Mouse (Mus musculus): ENCODE data around the gene Cacna1a. TPM values are rescaled to one million over a fixed set of nuclear protein-coding genes. Genes with fewer than 3 reads are reported as not detected.

Gene Cacna1a
- polyA plus RNA-seq, 1 experiment from 2014 or later = 4.5 TPM

DNA sequence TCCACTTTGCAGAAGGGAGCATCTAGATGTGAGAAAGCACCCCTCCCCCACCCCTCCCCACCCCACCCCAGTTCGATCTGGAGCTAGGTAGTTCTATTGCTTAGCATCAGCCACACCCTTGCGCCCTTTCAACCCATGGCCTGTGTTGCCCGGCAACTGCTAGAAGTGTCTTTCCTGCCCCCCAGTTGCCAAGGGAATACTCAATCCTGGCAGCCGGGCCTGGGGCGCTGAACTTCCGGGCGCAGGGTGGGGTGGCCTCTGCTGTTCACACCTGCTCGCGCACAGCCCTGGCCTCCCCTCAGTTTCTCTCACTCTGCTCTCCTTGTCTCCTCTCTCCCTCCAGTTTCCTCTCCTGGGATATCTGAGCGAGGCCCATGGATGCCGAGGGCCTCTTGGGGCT is 31.8 kb upstream of the Cacna1a start:
- H3K4me1 ChIP-seq (ENCODE audit: control insufficient read depth, insufficient read depth, low read length) = no peaks in the 10 kb centered on the region
- H3K27me3 ChIP-seq (replicated peaks; ENCODE audit: control insufficient read depth, insufficient read depth, low read length) = no peaks in the 10 kb centered on the region
- 67% methylated on average over 8 of the region's 11 CpGs for WGBS
- H3K9me3 ChIP-seq (ENCODE audit: control insufficient read depth, low read length) = no peaks in the 10 kb centered on the region
- H3K9ac ChIP-seq (ENCODE audit: low read depth, low read length) = no peak overlapping the region
- H3K27ac ChIP-seq (replicated peaks; ENCODE audit: low read depth, low read length) = no peak overlapping the region
- H3K4me2 ChIP-seq (ENCODE audit: low read depth, low read length) = no peak overlapping the region
- no peak overlapping the region for H3K4me3 ChIP-seq (ENCODE audit: low read depth, low read length)
- no peak for DNase-seq (ENCODE audit: low spot score)
- H3K36me3 ChIP-seq (ENCODE audit: control insufficient read depth, insufficient read depth, low read length) = no peaks in the 10 kb centered on the region
- no peak for ATAC-seq (ENCODE audit: low read depth)

DNA sequence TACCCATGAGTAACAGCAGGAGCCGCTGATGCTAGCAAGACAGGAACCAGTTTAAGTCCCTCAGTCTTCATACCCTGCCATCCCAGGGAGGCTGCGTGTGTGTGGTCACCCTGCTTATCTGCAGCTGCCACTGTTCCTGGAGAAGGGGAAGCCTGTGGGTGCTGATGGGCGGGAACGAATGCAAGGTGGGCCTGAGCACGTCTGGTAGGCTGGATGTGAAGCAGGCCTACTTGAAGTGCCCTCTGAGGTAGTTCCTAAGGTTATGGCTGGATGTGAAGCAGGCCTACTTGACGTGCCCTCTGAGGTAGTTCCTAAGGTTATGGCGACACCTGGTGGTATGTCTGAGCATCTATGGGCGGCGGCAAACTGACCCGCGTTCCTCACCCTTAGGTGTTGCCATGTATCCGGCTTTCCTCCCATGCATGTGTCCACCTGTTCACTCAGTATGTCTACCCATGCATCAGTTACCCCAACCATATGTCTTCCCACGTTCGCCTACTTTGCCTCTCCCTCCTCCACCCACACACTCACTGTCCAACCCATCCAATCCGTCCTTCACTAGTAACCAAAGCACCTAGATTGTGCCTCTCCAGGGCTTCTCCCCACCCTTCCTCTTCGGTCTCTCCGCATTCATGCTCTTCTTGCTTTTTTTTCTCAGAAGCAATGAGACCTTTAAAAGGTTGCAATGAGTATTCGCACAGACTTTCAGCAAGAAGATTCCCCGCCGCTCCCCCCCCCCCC is 30.4 kb upstream of the Cacna1a start:
- no peak overlapping the region for H3K4me3 ChIP-seq (ENCODE audit: low read depth, low read length)
- H3K9me3 ChIP-seq (ENCODE audit: control insufficient read depth, low read length) = no peaks in the 10 kb centered on the region
- DNase-seq (ENCODE audit: low spot score) (peak; percentile 84), ATAC-seq (ENCODE audit: low read depth) (peak; percentile 82)
- no peak overlapping the region for H3K27ac ChIP-seq (replicated peaks; ENCODE audit: low read depth, low read length)
- no peaks in the 10 kb centered on the region for H3K4me1 ChIP-seq (ENCODE audit: control insufficient read depth, insufficient read depth, low read length)
- 18% methylated on average over 19 of the region's 20 CpGs for WGBS
- H3K9ac ChIP-seq (ENCODE audit: low read depth, low read length) = no peak overlapping the region
- no peaks in the 10 kb centered on the region for H3K27me3 ChIP-seq (replicated peaks; ENCODE audit: control insufficient read depth, insufficient read depth, low read length)
- H3K36me3 ChIP-seq (ENCODE audit: control insufficient read depth, insufficient read depth, low read length) = no peaks in the 10 kb centered on the region
- H3K4me2 ChIP-seq (ENCODE audit: low read depth, low read length) = no peak overlapping the region

DNA sequence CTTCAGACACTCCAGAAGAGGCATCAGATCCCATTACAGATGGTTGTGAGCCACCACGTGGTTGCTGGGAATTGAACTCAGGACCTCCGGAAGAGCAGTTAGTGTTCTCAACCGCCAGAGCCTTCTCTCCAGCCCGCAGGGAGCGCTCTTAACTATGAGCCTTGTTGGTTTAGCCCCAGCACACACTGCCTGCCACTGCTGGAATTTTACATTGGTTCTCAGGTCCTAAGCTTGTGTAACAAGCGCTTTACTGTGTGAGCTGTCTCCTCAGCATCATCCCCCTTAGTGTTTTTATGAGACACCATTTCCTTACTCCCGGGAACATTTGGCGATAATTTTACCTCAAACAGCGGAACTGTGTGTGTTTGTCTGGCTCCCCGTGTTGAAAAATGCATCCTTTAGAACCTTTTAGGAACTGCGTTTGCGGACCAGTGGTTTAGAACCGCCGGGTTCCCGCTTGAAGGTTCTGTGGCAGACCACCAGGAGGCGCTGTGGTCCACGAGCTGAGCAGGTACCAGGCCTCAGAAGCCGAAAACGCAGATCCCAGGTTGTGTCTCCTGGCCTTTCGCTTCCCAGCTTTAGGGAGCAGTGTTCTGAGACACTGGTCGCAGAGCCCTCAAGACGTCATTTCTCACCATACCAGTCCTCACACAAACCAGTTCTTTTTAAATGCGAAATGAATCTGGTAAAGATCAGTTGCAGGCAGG is 24.7 kb upstream of the Cacna1a start:
- no peaks in the 10 kb centered on the region for H3K9me3 ChIP-seq (ENCODE audit: control insufficient read depth, low read length)
- H3K4me3 ChIP-seq (ENCODE audit: low read depth, low read length) = no peak overlapping the region
- no peaks in the 10 kb centered on the region for H3K27me3 ChIP-seq (replicated peaks; ENCODE audit: control insufficient read depth, insufficient read depth, low read length)
- no peak overlapping the region for H3K9ac ChIP-seq (ENCODE audit: low read depth, low read length)
- H3K27ac ChIP-seq (replicated peaks; ENCODE audit: low read depth, low read length) = no peak overlapping the region
- DNase-seq (ENCODE audit: low spot score) = peak; percentile 66
- 15% methylated on average over 23 of the region's 23 CpGs for WGBS
- no peak overlapping the region for H3K4me2 ChIP-seq (ENCODE audit: low read depth, low read length)
- no peaks in the 10 kb centered on the region for H3K36me3 ChIP-seq (ENCODE audit: control insufficient read depth, insufficient read depth, low read length)
- H3K4me1 ChIP-seq (ENCODE audit: control insufficient read depth, insufficient read depth, low read length) = no peaks in the 10 kb centered on the region
- ATAC-seq (ENCODE audit: low read depth) = 0 out of 2 replicates have a peak, but pooled peaks have one; percentile 50

DNA sequence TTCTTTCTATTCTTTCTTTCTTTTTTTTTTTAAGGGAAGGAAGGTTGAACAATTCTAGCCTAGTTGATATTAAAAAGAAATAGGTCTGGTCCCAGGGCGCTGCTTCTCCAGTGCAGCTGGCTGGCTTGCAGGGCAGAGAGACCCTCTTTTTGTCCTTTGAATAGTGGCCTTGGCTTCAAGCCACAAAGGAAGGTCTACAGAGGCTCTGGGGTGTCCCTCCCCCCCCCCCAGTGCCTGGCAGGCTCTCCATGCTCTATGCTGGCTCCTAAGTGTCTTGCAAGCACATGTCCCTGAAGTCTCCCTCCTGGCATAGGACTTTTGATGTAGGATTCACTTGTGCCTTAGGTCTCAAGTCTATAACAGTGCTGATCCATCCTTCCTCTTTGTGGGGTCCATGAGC is 23.0 kb upstream of the Cacna1a start:
- Histone ChIP-seq H3K4me2 (ENCODE audit: low read depth, low read length) (no peak overlapping the region), H3K36me3 (ENCODE audit: control insufficient read depth, insufficient read depth, low read length) (no peaks in the 10 kb centered on the region), H3K9ac (ENCODE audit: low read depth, low read length) (no peak overlapping the region), H3K27ac (replicated peaks; ENCODE audit: low read depth, low read length) (no peak overlapping the region), H3K4me3 (ENCODE audit: low read depth, low read length) (no peak overlapping the region), H3K4me1 (ENCODE audit: control insufficient read depth, insufficient read depth, low read length) (no peaks in the 10 kb centered on the region), H3K9me3 (ENCODE audit: control insufficient read depth, low read length) (no peaks in the 10 kb centered on the region), H3K27me3 (replicated peaks; ENCODE audit: control insufficient read depth, insufficient read depth, low read length) (no peaks in the 10 kb centered on the region)
- DNase-seq (ENCODE audit: low spot score) = no peak
- no peak for ATAC-seq (ENCODE audit: low read depth)
- WGBS = 89% methylated on average over 1 of the region's 1 CpGs

DNA sequence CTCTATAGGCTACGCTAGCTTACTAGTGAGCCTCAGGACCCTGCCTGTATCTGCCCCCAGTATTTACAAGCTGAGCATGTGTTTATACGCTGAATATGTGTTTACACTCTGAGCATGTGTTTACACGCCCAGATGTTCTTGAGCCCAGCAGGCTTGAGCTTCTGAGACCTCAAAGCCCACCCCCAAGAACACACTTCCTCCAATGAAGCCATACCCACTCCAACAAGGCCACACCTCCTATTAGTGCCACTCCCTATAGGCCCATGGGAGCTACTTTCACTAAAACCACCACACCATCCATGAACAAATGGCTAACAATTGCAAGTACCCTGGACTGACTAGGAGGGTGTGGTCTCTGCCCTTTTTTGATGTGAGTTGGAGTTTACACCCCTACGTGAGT is 17.3 kb upstream of the Cacna1a start:
- Histone ChIP-seq H3K9me3 (ENCODE audit: control insufficient read depth, low read length) (no peaks in the 10 kb centered on the region), H3K36me3 (ENCODE audit: control insufficient read depth, insufficient read depth, low read length) (no peaks in the 10 kb centered on the region), H3K9ac (ENCODE audit: low read depth, low read length) (no peak overlapping the region), H3K27ac (replicated peaks; ENCODE audit: low read depth, low read length) (no peak overlapping the region), H3K27me3 (replicated peaks; ENCODE audit: control insufficient read depth, insufficient read depth, low read length) (no peaks in the 10 kb centered on the region), H3K4me3 (ENCODE audit: low read depth, low read length) (no peak overlapping the region), H3K4me1 (ENCODE audit: control insufficient read depth, insufficient read depth, low read length) (no peaks in the 10 kb centered on the region), H3K4me2 (ENCODE audit: low read depth, low read length) (no peak overlapping the region)
- no peak for ATAC-seq (ENCODE audit: low read depth)
- DNase-seq (ENCODE audit: low spot score) = no peak
- 67% methylated on average over 4 of the region's 4 CpGs for WGBS

DNA sequence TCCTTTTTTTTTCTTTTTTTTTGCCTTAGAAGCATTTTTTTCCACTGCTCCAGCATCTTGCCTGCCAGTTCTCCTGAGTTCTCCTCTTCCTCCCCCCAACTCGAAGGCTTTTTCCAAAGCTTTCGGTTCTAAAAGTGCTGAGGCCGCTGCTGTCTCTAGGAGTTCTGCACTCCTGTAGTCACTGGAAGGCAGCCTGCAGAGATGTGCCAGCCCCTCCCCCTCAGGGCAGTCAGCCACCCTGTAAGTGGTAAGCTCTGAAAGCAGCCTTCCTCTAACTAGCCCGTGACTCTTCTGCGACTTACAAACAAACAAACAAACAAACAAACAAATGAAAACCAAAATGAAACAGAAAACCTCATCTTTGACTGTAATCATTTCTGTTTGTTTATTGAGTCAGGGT is 13.2 kb upstream of the Cacna1a start:
- no peak overlapping the region for H3K4me3 ChIP-seq (ENCODE audit: low read depth, low read length)
- H3K9me3 ChIP-seq (ENCODE audit: control insufficient read depth, low read length) = no peaks in the 10 kb centered on the region
- ATAC-seq (ENCODE audit: low read depth) = no peak
- H3K36me3 ChIP-seq (ENCODE audit: control insufficient read depth, insufficient read depth, low read length) = no peaks in the 10 kb centered on the region
- H3K4me1 ChIP-seq (ENCODE audit: control insufficient read depth, insufficient read depth, low read length) = no peaks in the 10 kb centered on the region
- no peak overlapping the region for H3K27ac ChIP-seq (replicated peaks; ENCODE audit: low read depth, low read length)
- H3K9ac ChIP-seq (ENCODE audit: low read depth, low read length) = no peak overlapping the region
- no peak overlapping the region for H3K4me2 ChIP-seq (ENCODE audit: low read depth, low read length)
- WGBS = 17% methylated on average over 5 of the region's 5 CpGs
- no peaks in the 10 kb centered on the region for H3K27me3 ChIP-seq (replicated peaks; ENCODE audit: control insufficient read depth, insufficient read depth, low read length)
- DNase-seq (ENCODE audit: low spot score) = no peak

DNA sequence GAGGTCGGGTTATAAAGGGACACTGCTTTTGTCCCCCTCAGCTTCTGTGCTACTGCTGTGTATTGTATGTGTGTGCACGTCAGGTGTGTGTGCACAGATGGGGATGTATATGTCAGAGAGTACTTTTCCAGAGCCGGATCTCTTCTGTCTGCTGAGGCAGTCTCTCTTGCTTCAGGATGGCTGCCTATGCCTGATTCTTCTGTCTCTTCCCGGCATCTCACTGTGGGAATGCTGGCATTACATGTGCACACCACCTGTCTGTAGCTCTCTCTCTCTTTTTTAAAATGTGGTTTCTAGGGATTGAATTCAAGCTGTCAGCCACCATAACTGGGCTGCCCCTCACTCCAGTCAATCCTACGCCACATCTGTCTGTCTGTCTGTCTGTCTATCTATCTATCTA is 12.4 kb upstream of the Cacna1a start:
- H3K4me1 ChIP-seq (ENCODE audit: control insufficient read depth, insufficient read depth, low read length) = no peaks in the 10 kb centered on the region
- H3K9ac ChIP-seq (ENCODE audit: low read depth, low read length) = no peak overlapping the region
- DNase-seq (ENCODE audit: low spot score) (no peak), ATAC-seq (ENCODE audit: low read depth) (no peak)
- no peak overlapping the region for H3K27ac ChIP-seq (replicated peaks; ENCODE audit: low read depth, low read length)
- no peaks in the 10 kb centered on the region for H3K36me3 ChIP-seq (ENCODE audit: control insufficient read depth, insufficient read depth, low read length)
- H3K27me3 ChIP-seq (replicated peaks; ENCODE audit: control insufficient read depth, insufficient read depth, low read length) = no peaks in the 10 kb centered on the region
- H3K9me3 ChIP-seq (ENCODE audit: control insufficient read depth, low read length) = no peaks in the 10 kb centered on the region
- no peak overlapping the region for H3K4me2 ChIP-seq (ENCODE audit: low read depth, low read length)
- 69% methylated on average over 5 of the region's 5 CpGs for WGBS
- no peak overlapping the region for H3K4me3 ChIP-seq (ENCODE audit: low read depth, low read length)

DNA sequence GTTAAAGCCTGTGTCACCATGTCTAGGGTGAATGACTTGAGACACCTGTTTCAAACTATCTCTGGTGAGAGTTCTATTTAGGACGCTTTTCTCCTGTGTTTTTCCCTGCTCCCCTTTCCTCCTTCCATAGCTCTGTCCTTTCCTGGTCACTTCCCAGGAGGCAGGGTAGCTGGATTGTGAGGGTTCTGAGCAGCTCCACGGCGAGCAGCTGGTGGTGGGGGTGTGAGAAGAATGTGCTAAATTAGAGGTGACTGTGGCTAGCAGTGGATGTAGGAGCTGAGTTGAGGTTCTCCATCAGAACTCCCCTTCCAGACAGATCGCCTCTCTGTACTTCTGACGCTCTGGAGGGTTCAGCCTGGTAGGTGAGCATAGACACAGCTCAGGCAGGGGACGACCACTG is 11.7 kb upstream of the Cacna1a start:
- no peak for ATAC-seq (ENCODE audit: low read depth)
- Histone ChIP-seq H3K9me3 (ENCODE audit: control insufficient read depth, low read length) (no peaks in the 10 kb centered on the region), H3K27ac (replicated peaks; ENCODE audit: low read depth, low read length) (no peak overlapping the region), H3K9ac (ENCODE audit: low read depth, low read length) (no peak overlapping the region), H3K4me3 (ENCODE audit: low read depth, low read length) (no peak overlapping the region), H3K36me3 (ENCODE audit: control insufficient read depth, insufficient read depth, low read length) (no peaks in the 10 kb centered on the region), H3K27me3 (replicated peaks; ENCODE audit: control insufficient read depth, insufficient read depth, low read length) (no peaks in the 10 kb centered on the region), H3K4me2 (ENCODE audit: low read depth, low read length) (no peak overlapping the region), H3K4me1 (ENCODE audit: control insufficient read depth, insufficient read depth, low read length) (no peaks in the 10 kb centered on the region)
- WGBS = 70% methylated on average over 6 of the region's 6 CpGs
- DNase-seq (ENCODE audit: low spot score) = no peak

DNA sequence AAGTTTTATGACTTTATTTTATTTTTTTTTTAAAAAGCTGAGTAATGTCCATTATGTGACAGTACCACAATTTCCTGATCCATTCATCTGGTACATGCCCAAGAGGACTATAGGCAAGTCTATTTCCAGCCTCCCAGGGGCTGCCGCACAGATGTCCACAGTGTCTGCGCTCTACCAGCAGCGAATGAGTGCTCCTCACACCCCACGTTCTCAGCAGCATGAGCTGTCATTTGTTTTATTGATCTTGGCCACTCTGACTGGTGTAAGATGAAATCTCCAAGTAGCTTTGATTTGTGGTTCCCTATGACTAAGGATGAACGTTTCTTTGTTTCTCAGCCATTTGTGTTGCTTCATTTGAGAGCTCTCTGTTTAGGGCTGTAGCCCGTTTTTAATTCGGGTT is 6.6 kb upstream of the Cacna1a start:
- H3K4me3 ChIP-seq (ENCODE audit: low read depth, low read length) = no peak overlapping the region
- ATAC-seq (ENCODE audit: low read depth) = no peak
- WGBS = 78% methylated on average over 7 of the region's 7 CpGs

More for the DNA sequence above, 6.6 kb upstream of the Cacna1a start:
- Histone ChIP-seq H3K27ac (replicated peaks; ENCODE audit: low read depth, low read length) (no peak overlapping the region), H3K27me3 (replicated peaks; ENCODE audit: control insufficient read depth, insufficient read depth, low read length) (no peaks in the 10 kb centered on the region), H3K9ac (ENCODE audit: low read depth, low read length) (no peak overlapping the region), H3K4me2 (ENCODE audit: low read depth, low read length) (no peak overlapping the region), H3K9me3 (ENCODE audit: control insufficient read depth, low read length) (no peaks in the 10 kb centered on the region), H3K36me3 (ENCODE audit: control insufficient read depth, insufficient read depth, low read length) (no peaks in the 10 kb centered on the region), H3K4me1 (ENCODE audit: control insufficient read depth, insufficient read depth, low read length) (no peaks in the 10 kb centered on the region)
- no peak for DNase-seq (ENCODE audit: low spot score)
